Mouse (Mus musculus): Measurements from ENCODE around the gene Hmcn2. TPM values are rescaled to one million over a fixed set of nuclear protein-coding genes. Genes with fewer than 3 reads are reported as not detected.

Gene Hmcn2
- polyA plus RNA-seq, 1 experiment: 16.8 TPM

- TF ChIP-seq CTCF (IDR thresholded peaks at IDR 0.05; ENCODE audit: insufficient read depth, low read length) (no peak), POLR2A (IDR thresholded peaks at IDR 0.05; ENCODE audit: borderline replicate concordance, extremely low read depth, low read depth, low read length) (no peak)
- no peak for DNase-seq
- no peak overlapping the region for H3K4me3 ChIP-seq (replicated peaks; ENCODE audit: extremely low read depth, low read depth, low read length)
- WGBS: 78% methylated on average over 12 of the region's 12 CpGs
- H3K4me1 ChIP-seq (ENCODE audit: control insufficient read depth, insufficient read depth, low read length): no peaks in the 10 kb centered on the region
These were observed 163.3 kb downstream of the Hmcn2 start for GRCm38 (mm10) chr2:31477234-31478161.

- TF ChIP-seq CTCF (IDR thresholded peaks at IDR 0.05; ENCODE audit: insufficient read depth, low read length) (peak; percentile 78), POLR2A (IDR thresholded peaks at IDR 0.05; ENCODE audit: borderline replicate concordance, extremely low read depth, low read depth, low read length) (no peak)
- peak; percentile 75 for DNase-seq
- Histone ChIP-seq H3K4me1 (ENCODE audit: control insufficient read depth, insufficient read depth, low read length) (no peaks in the 10 kb centered on the region), H3K4me3 (replicated peaks; ENCODE audit: extremely low read depth, low read depth, low read length) (no peak overlapping the region)
- WGBS: 34% methylated on average over 8 of the region's 8 CpGs
These were observed 168.8 kb downstream of the Hmcn2 start for GRCm38 (mm10) chr2:31482914-31483575.

- WGBS: 48% methylated on average over 5 of the region's 5 CpGs
- TF ChIP-seq CTCF (IDR thresholded peaks at IDR 0.05; ENCODE audit: insufficient read depth, low read length): peak; percentile 76
- TF ChIP-seq POLR2A (IDR thresholded peaks at IDR 0.05; ENCODE audit: borderline replicate concordance, extremely low read depth, low read depth, low read length): no peak
- no peaks in the 10 kb centered on the region for H3K4me1 ChIP-seq (ENCODE audit: control insufficient read depth, insufficient read depth, low read length)
- no peak overlapping the region for H3K4me3 ChIP-seq (replicated peaks; ENCODE audit: extremely low read depth, low read depth, low read length)
- DNase-seq: peak; percentile 55
These were observed 170.0 kb downstream of the Hmcn2 start for GRCm38 (mm10) chr2:31484187-31484586.

- WGBS: 71% methylated on average over 12 of the region's 12 CpGs
- no peak for TF ChIP-seq CTCF (IDR thresholded peaks at IDR 0.05; ENCODE audit: insufficient read depth, low read length)
- H3K4me1 ChIP-seq (ENCODE audit: control insufficient read depth, insufficient read depth, low read length): no peaks in the 10 kb centered on the region
- no peak for DNase-seq
- no peak overlapping the region for H3K4me3 ChIP-seq (replicated peaks; ENCODE audit: extremely low read depth, low read depth, low read length)
These were observed 175.0 kb downstream of the Hmcn2 start for GRCm38 (mm10) chr2:31489166-31489565.

- 82% methylated on average over 2 of the region's 2 CpGs for WGBS
- Histone ChIP-seq H3K4me1 (ENCODE audit: control insufficient read depth, insufficient read depth, low read length) (no peaks in the 10 kb centered on the region), H3K4me3 (replicated peaks; ENCODE audit: extremely low read depth, low read depth, low read length) (no peak overlapping the region)
- TF ChIP-seq CTCF (IDR thresholded peaks at IDR 0.05; ENCODE audit: insufficient read depth, low read length) (no peak), POLR2A (IDR thresholded peaks at IDR 0.05; ENCODE audit: borderline replicate concordance, extremely low read depth, low read depth, low read length) (no peak)
- no peak for DNase-seq
These were observed 176.3 kb downstream of the Hmcn2 start for GRCm38 (mm10) chr2:31490556-31490955.

GRCm38 (mm10) chr2:31492308-31492707 is 178.1 kb downstream of the Hmcn2 start:
- no peak for DNase-seq
- WGBS: 92% methylated on average over 8 of the region's 8 CpGs
- TF ChIP-seq CTCF (IDR thresholded peaks at IDR 0.05; ENCODE audit: insufficient read depth, low read length) (0 out of 2 replicates have a peak, but pooled peaks have one; percentile 9), POLR2A (IDR thresholded peaks at IDR 0.05; ENCODE audit: borderline replicate concordance, extremely low read depth, low read depth, low read length) (no peak)
- no peaks in the 10 kb centered on the region for H3K4me1 ChIP-seq (ENCODE audit: control insufficient read depth, insufficient read depth, low read length)
- no peak overlapping the region for H3K4me3 ChIP-seq (replicated peaks; ENCODE audit: extremely low read depth, low read depth, low read length)

- WGBS: 85% methylated on average over 11 of the region's 11 CpGs
- DNase-seq: no peak
- H3K4me1 ChIP-seq (ENCODE audit: control insufficient read depth, insufficient read depth, low read length): no peaks in the 10 kb centered on the region
- no peak overlapping the region for H3K4me3 ChIP-seq (replicated peaks; ENCODE audit: extremely low read depth, low read depth, low read length)
- TF ChIP-seq POLR2A (IDR thresholded peaks at IDR 0.05; ENCODE audit: borderline replicate concordance, extremely low read depth, low read depth, low read length): no peak
- no peak for TF ChIP-seq CTCF (IDR thresholded peaks at IDR 0.05; ENCODE audit: insufficient read depth, low read length)
These were observed 179.0 kb downstream of the Hmcn2 start for GRCm38 (mm10) chr2:31493243-31493642.

GRCm38 (mm10) chr2:31494315-31494714 is 180.1 kb downstream of the Hmcn2 start:
- no peaks in the 10 kb centered on the region for H3K4me1 ChIP-seq (ENCODE audit: control insufficient read depth, insufficient read depth, low read length)
- no peak for TF ChIP-seq CTCF (IDR thresholded peaks at IDR 0.05; ENCODE audit: insufficient read depth, low read length)
- no peak for TF ChIP-seq POLR2A (IDR thresholded peaks at IDR 0.05; ENCODE audit: borderline replicate concordance, extremely low read depth, low read depth, low read length)
- 77% methylated on average over 5 of the region's 5 CpGs for WGBS
- no peak for DNase-seq
- no peak overlapping the region for H3K4me3 ChIP-seq (replicated peaks; ENCODE audit: extremely low read depth, low read depth, low read length)

- DNase-seq: no peak
- 74% methylated on average over 13 of the region's 13 CpGs for WGBS
- H3K4me1 ChIP-seq (ENCODE audit: control insufficient read depth, insufficient read depth, low read length): no peaks in the 10 kb centered on the region
- TF ChIP-seq POLR2A (IDR thresholded peaks at IDR 0.05; ENCODE audit: borderline replicate concordance, extremely low read depth, low read depth, low read length) (no peak), CTCF (IDR thresholded peaks at IDR 0.05; ENCODE audit: insufficient read depth, low read length) (no peak)
- H3K4me3 ChIP-seq (replicated peaks; ENCODE audit: extremely low read depth, low read depth, low read length): no peak overlapping the region
These were observed 180.8 kb downstream of the Hmcn2 start for GRCm38 (mm10) chr2:31495046-31495476.

Data from lung, adult 2 months (tissue).